Mouse (Mus musculus) limb, embryonic 14.5 days (tissue): Measurements from ENCODE around the gene Cnep1r1. TPM values are rescaled to one million over a fixed set of nuclear protein-coding genes. Genes with fewer than 3 reads are reported as not detected.

Source experiments
- ATAC-seq: fragments of 200-750 bp; cut with Nextera tagmentation; 2 replicates; pipeline ENCODE4 v1.8.0; 2017; ENCODE audit warnings: low read depth, moderate number of reproducible peaks, moderate TSS enrichment; ENCODE audit not compliant: low FRiP score
- DNase-seq: peaks from one replicate; pipeline ENCODE4 v3.0.0-alpha.2; 2015; ENCODE audit warnings: low spot score
- H3K27ac ChIP-seq: fragments of 300-500 bp; sonication (generic); replicated peaks from 2 replicates; pipeline ENCODE4 v1.5.1; 2014; ENCODE audit warnings: low read depth, mild to moderate bottlenecking, low read length, moderate library complexity, mixed read lengths
- H3K27me3 ChIP-seq: fragments of 300-500 bp; sonication (generic); 2 replicates; pipeline ENCODE4 v1.6.1; 2014; ENCODE audit warnings: low read length, mixed read lengths; ENCODE audit not compliant: control insufficient read depth, insufficient read depth
- H3K36me3 ChIP-seq: fragments of 300-500 bp; sonication (generic); 2 replicates; pipeline ENCODE4 v1.6.1; 2014; ENCODE audit warnings: mild to moderate bottlenecking, low read length, moderate library complexity, mixed read lengths; ENCODE audit not compliant: control insufficient read depth, insufficient read depth
- H3K4me1 ChIP-seq: fragments of 300-500 bp; sonication (generic); 2 replicates; pipeline ENCODE4 v1.6.1; 2014; ENCODE audit warnings: antibody characterized with exemption, low read length, mixed read lengths; ENCODE audit not compliant: control insufficient read depth, insufficient read depth
- H3K4me2 ChIP-seq: fragments of 300-500 bp; sonication (generic); replicated peaks from 2 replicates; pipeline ENCODE4 v1.6.1; 2014; ENCODE audit warnings: low read depth, mild to moderate bottlenecking, low read length, moderate library complexity; ENCODE audit not compliant: severe bottlenecking
- H3K4me3 ChIP-seq: fragments of 300-500 bp; sonication (generic); replicated peaks from 2 replicates; pipeline ENCODE4 v1.5.1; 2014; ENCODE audit warnings: low read length
- H3K9ac ChIP-seq: fragments of 300-500 bp; sonication (generic); 2 replicates; pipeline ENCODE4 v1.6.1; 2014; ENCODE audit warnings: mild to moderate bottlenecking, low read depth, low read length, moderate library complexity; ENCODE audit not compliant: severe bottlenecking
- H3K9me3 ChIP-seq: fragments of 300-500 bp; sonication (generic); 2 replicates; pipeline ENCODE4 v1.6.1; 2016; ENCODE audit warnings: low read length; ENCODE audit not compliant: control insufficient read depth
- POLR2A ChIP-seq: fragments of 200-500 bp; IDR thresholded peaks from 2 replicates; pipeline ENCODE4 v1.8.0; 2012; ENCODE audit warnings: inconsistent platforms, mild to moderate bottlenecking, moderate library complexity, borderline replicate concordance; ENCODE audit not compliant: insufficient read depth, insufficient read length; ENCODE audit errors: extremely low read depth
- WGBS: fragments of 180-500 bp; shearing (Covaris S2); extraction: QIAGEN DNeasy Blood & Tissue Kit; methylation state at CpG from one replicate; pipeline ENCODE4 v1.1.7; 2014; 5-methylcytosine and 5-hydroxymethylcytosine counted together
- polyA plus RNA-seq, 2 experiments: library from polyadenylated mRNA; depleted of rRNA in 1 of 2; stranded (reverse) in 1 of 2; unstranded in 1 of 2; fragments of >200 nt; fragmentation: Nextera tagmentation in 1 of 2; extraction: Ambion mirVana in 1 of 2; gene quantifications; 2 replicates each; pipeline versions ENCODE4 v1.2.1 to v1.2.3; 2012 to 2014

Gene Cnep1r1
- polyA plus RNA-seq, 2 experiments = 42.5 to 70.1 TPM

DNA sequence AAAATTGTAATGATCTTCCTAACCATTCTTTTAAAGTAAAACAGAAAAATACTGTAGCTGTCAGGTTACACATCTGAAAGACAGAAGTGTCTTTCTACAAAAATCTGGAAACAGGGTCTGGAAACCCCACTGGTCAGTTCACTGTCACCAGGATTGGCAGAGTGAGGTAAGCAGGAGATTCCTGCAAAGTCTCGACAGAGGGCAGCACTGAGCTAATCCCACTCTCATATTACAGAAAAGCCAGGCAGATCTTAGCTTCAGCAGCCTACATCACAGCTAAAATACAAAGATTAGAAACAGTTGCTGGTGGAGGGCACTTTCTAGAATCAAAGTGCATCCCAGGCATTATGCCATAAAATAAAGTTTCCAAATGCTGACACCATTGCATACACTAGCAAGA, 19.0 kb upstream of the Cnep1r1 start:
- Histone ChIP-seq H3K9me3 (no peaks in the 10 kb centered on the region), H3K36me3 (no peaks in the 10 kb centered on the region), H3K9ac (no peak overlapping the region), H3K4me2 (no peak overlapping the region), H3K4me1 (no peaks in the 10 kb centered on the region), H3K27ac (no peak overlapping the region), H3K27me3 (no peaks in the 10 kb centered on the region), H3K4me3 (no peak overlapping the region)
- peak; percentile 77 for DNase-seq
- 0% methylated on average over 1 of the region's 1 CpGs for WGBS
- no peak for TF ChIP-seq POLR2A
- no peak for ATAC-seq

GRCm38 (mm10) chr8:88109241-88109640, 9.3 kb upstream of the Cnep1r1 start:
- no peak overlapping the region for H3K4me2 ChIP-seq

GRCm38 (mm10) chr8:88119076-88119475, 507 bp downstream of the Cnep1r1 start:
- Histone ChIP-seq H3K4me1 (peaks cover 6% of the 10 kb centered on the region; the same call in 1 of the 2 replicates), H3K4me3 (peak overlapping the region; percentile 92), H3K36me3 (peaks cover 23% of the 10 kb centered on the region), H3K9ac (peak overlapping the region; percentile 91), H3K9me3 (no peaks in the 10 kb centered on the region), H3K4me2 (peak overlapping the region; percentile 54), H3K27me3 (no peaks in the 10 kb centered on the region), H3K27ac (peak overlapping the region; percentile 65)
- no peak for ATAC-seq
- no peak for DNase-seq
- WGBS = 1% methylated on average over 11 of the region's 11 CpGs
- no peak for TF ChIP-seq POLR2A

More at GRCm38 (mm10) chr8:88109241-88109640, 9.3 kb upstream of the Cnep1r1 start:
- Histone ChIP-seq H3K27ac (no peak overlapping the region), H3K4me3 (no peak overlapping the region), H3K27me3 (no peaks in the 10 kb centered on the region), H3K9ac (no peak overlapping the region), H3K9me3 (no peaks in the 10 kb centered on the region), H3K36me3 (no peaks in the 10 kb centered on the region), H3K4me1 (no peaks in the 10 kb centered on the region)
- DNase-seq (no peak), ATAC-seq (no peak)
- 92% methylated on average over 4 of the region's 4 CpGs for WGBS
- TF ChIP-seq POLR2A = no peak

- no peaks in the 10 kb centered on the region for H3K27me3 ChIP-seq
- H3K36me3 ChIP-seq = peaks cover 58% of the 10 kb centered on the region
- no peak overlapping the region for H3K4me3 ChIP-seq
- ATAC-seq (no peak), DNase-seq (no peak)
- H3K9me3 ChIP-seq = no peaks in the 10 kb centered on the region
- H3K4me1 ChIP-seq = no peaks in the 10 kb centered on the region
- no peak overlapping the region for H3K4me2 ChIP-seq
- TF ChIP-seq POLR2A = no peak
- H3K9ac ChIP-seq = no peak overlapping the region
- no peak overlapping the region for H3K27ac ChIP-seq
- WGBS = 96% methylated on average over 2 of the region's 2 CpGs
Observed at GRCm38 (mm10) chr8:88124850-88125249, 6.3 kb downstream of the Cnep1r1 start.

DNA sequence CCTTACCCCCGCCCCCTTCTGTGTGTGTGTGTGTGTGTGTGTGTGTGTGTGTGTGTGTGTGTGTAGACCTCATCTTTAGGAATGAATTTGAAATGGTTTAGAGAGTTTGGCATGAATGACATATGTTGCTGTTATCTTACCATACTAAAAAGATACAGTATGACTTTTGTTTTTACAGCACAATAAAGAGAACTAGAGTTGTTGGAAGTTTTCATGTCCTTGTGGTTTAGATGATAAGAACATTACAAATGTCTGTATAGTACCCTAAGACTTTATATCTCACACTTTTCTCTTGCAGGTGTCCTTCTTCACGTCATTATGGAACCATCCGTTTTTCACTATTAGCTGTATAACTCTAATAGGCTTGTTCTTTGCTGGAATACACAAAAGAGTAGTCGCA, 10.8 kb downstream of the Cnep1r1 start:
- Histone ChIP-seq H3K4me2 (no peak overlapping the region), H3K27me3 (no peaks in the 10 kb centered on the region), H3K9me3 (no peaks in the 10 kb centered on the region), H3K4me3 (no peak overlapping the region), H3K4me1 (no peaks in the 10 kb centered on the region), H3K9ac (no peak overlapping the region), H3K27ac (no peak overlapping the region), H3K36me3 (peaks cover 75% of the 10 kb centered on the region)
- no peak for TF ChIP-seq POLR2A
- no peak for DNase-seq
- no peak for ATAC-seq
- WGBS = 97% methylated on average over 4 of the region's 4 CpGs
